Mouse (Mus musculus) hindbrain, embryonic 10.5 days (tissue): ENCODE data around the gene Pitpnm1. TPM values are rescaled to one million over a fixed set of nuclear protein-coding genes. Genes with fewer than 3 reads are reported as not detected.
"Not testable (repeated sequence)": the region's sequence is repeated elsewhere in the genome, so short reads cannot be mapped to it uniquely, and the experiment has no call there.

Experiments used
- DNase-seq: peaks from one replicate; pipeline ENCODE4 v3.0.0-alpha.2; 2017; ENCODE audit warnings: low spot score
- H3K27ac ChIP-seq: fragments of 300-500 bp; sonication (generic); 2 replicates; pipeline ENCODE4 v1.5.1; 2016; ENCODE audit warnings: mild to moderate bottlenecking, moderate library complexity
- H3K27me3 ChIP-seq: fragments of 300-500 bp; sonication (generic); 2 replicates; pipeline ENCODE4 v1.6.1; 2016; ENCODE audit warnings: mild to moderate bottlenecking; ENCODE audit not compliant: poor library complexity, insufficient read depth, severe bottlenecking
- H3K36me3 ChIP-seq: fragments of 300-500 bp; sonication (generic); 2 replicates; pipeline ENCODE4 v1.6.1; 2016; ENCODE audit warnings: mild to moderate bottlenecking, moderate library complexity
- H3K4me1 ChIP-seq: fragments of 300-500 bp; sonication (generic); replicated peaks from 2 replicates; pipeline ENCODE4 v1.6.1; 2016; ENCODE audit warnings: mild to moderate bottlenecking
- H3K4me3 ChIP-seq: fragments of 300-500 bp; sonication (generic); 2 replicates; pipeline ENCODE4 v1.5.1; 2016; ENCODE audit warnings: mild to moderate bottlenecking, moderate library complexity
- H3K9me3 ChIP-seq: fragments of 300-500 bp; sonication (generic); 2 replicates; pipeline ENCODE4 v1.6.1; 2016; ENCODE audit warnings: mild to moderate bottlenecking, moderate library complexity
- whole genome bisulfite sequencing: fragments of 180-500 bp; shearing (Covaris S2); methylation state at CpG from one replicate; pipeline ENCODE4 v1.1.7; 2016; 5-methylcytosine and 5-hydroxymethylcytosine counted together
- polyA plus RNA-seq: library from polyadenylated mRNA; unstranded; fragments of >200 nt; fragmentation: Nextera tagmentation; extraction: Ambion mirVana; gene quantifications from 2 replicates; pipeline ENCODE4 v1.2.1, GENCODE M21; 2016

Gene Pitpnm1
- polyA plus RNA-seq, 1 experiment from 2014 or later: 19.9 TPM

- WGBS: 83% methylated on average over 15 of the region's 15 CpGs
- Histone ChIP-seq H3K4me1 (peaks cover 12% of the 10 kb centered on the region), H3K9me3 (no peaks in the 10 kb centered on the region), H3K4me3 (no peak within 1 kb of the TSS), H3K27me3 (no peaks in the 10 kb centered on the region), H3K36me3 (no peaks in the 10 kb centered on the region), H3K27ac (no peak within 1 kb of the TSS)
- DNase-seq: no peak
Measured at GRCm38 (mm10) chr19:4059069-4059740, 40.6 kb upstream of the Pitpnm1 start, which contains the start of gene Gstp3. Gene Gstp3, minus strand, starts transcription at chr19:4059569.

- H3K36me3 ChIP-seq, H3K27ac ChIP-seq, DNase-seq, H3K4me3 ChIP-seq, H3K27me3 ChIP-seq, H3K9me3 ChIP-seq: not testable (repeated sequence)
- peaks cover 12% of the 10 kb centered on the region for H3K4me1 ChIP-seq
- WGBS: 88% methylated on average over 8 of the region's 8 CpGs
Measured at GRCm38 (mm10) chr19:4060044-4060898, 39.5 kb upstream of the Pitpnm1 start.

- H3K4me1 ChIP-seq: peaks cover 8% of the 10 kb centered on the region; the same call in 1 of the 2 replicates
- no peaks in the 10 kb centered on the region for H3K9me3 ChIP-seq
- WGBS: 93% methylated on average over 6 of the region's 6 CpGs
- no peak for DNase-seq
- no peaks in the 10 kb centered on the region for H3K27me3 ChIP-seq
- no peak overlapping the region for H3K4me3 ChIP-seq
- H3K36me3 ChIP-seq: no peaks in the 10 kb centered on the region
- no peak overlapping the region for H3K27ac ChIP-seq
Measured at GRCm38 (mm10) chr19:4060899-4061465, 38.8 kb upstream of the Pitpnm1 start.

- DNase-seq, H3K4me3 ChIP-seq, H3K27ac ChIP-seq, H3K36me3 ChIP-seq, H3K4me1 ChIP-seq, H3K27me3 ChIP-seq, H3K9me3 ChIP-seq: not testable (repeated sequence)
- 83% methylated on average over 4 of the region's 4 CpGs for WGBS
Measured at GRCm38 (mm10) chr19:4063357-4063756, 36.4 kb upstream of the Pitpnm1 start.

GRCm38 (mm10) chr19:4064501-4064900 is 35.3 kb upstream of the Pitpnm1 start:
- H3K36me3 ChIP-seq, H3K4me3 ChIP-seq, H3K4me1 ChIP-seq, H3K27me3 ChIP-seq, H3K9me3 ChIP-seq, H3K27ac ChIP-seq, DNase-seq: not testable (repeated sequence)
- WGBS: 54% methylated on average over 7 of the region's 11 CpGs

- Histone ChIP-seq H3K4me3 (no peak overlapping the region), H3K27me3 (no peaks in the 10 kb centered on the region), H3K4me1 (peaks cover 5% of the 10 kb centered on the region; the same call in 1 of the 2 replicates), H3K36me3 (no peaks in the 10 kb centered on the region), H3K9me3 (no peaks in the 10 kb centered on the region), H3K27ac (no peak overlapping the region)
- no peak for DNase-seq
- WGBS: 91% methylated on average over 6 of the region's 6 CpGs
Measured at GRCm38 (mm10) chr19:4066280-4066679, 33.5 kb upstream of the Pitpnm1 start.

- H3K27me3 ChIP-seq: no peaks in the 10 kb centered on the region
- H3K9me3 ChIP-seq: no peaks in the 10 kb centered on the region
- DNase-seq: no peak
- H3K36me3 ChIP-seq: no peaks in the 10 kb centered on the region
- H3K27ac ChIP-seq: no peak overlapping the region
- H3K4me1 ChIP-seq: peaks cover 5% of the 10 kb centered on the region; the same call in 1 of the 2 replicates
- H3K4me3 ChIP-seq: no peak overlapping the region
Measured at GRCm38 (mm10) chr19:4066877-4067276, 32.9 kb upstream of the Pitpnm1 start.

- H3K27me3 ChIP-seq, H3K27ac ChIP-seq, H3K4me3 ChIP-seq, H3K36me3 ChIP-seq, H3K9me3 ChIP-seq, H3K4me1 ChIP-seq, DNase-seq: not testable (repeated sequence)
- WGBS: 92% methylated on average over 2 of the region's 2 CpGs
Measured at GRCm38 (mm10) chr19:4068242-4068641, 31.6 kb upstream of the Pitpnm1 start.

- Histone ChIP-seq H3K27me3 (no peaks in the 10 kb centered on the region), H3K36me3 (no peaks in the 10 kb centered on the region), H3K27ac (no peak overlapping the region), H3K4me3 (no peak overlapping the region), H3K9me3 (no peaks in the 10 kb centered on the region), H3K4me1 (peaks cover 5% of the 10 kb centered on the region; the same call in 1 of the 2 replicates)
- DNase-seq: no peak
- 68% methylated on average over 15 of the region's 15 CpGs for WGBS
Measured at GRCm38 (mm10) chr19:4068717-4069410, 30.9 kb upstream of the Pitpnm1 start.

- Histone ChIP-seq H3K9me3 (no peaks in the 10 kb centered on the region), H3K36me3 (no peaks in the 10 kb centered on the region), H3K27me3 (no peaks in the 10 kb centered on the region), H3K27ac (no peak overlapping the region), H3K4me1 (peaks cover 5% of the 10 kb centered on the region; the same call in 1 of the 2 replicates), H3K4me3 (no peak overlapping the region)
- WGBS: 73% methylated on average over 15 of the region's 15 CpGs
- DNase-seq: no peak
Measured at GRCm38 (mm10) chr19:4070311-4070710, 29.5 kb upstream of the Pitpnm1 start.

- DNase-seq: no peak
Measured at GRCm38 (mm10) chr19:4070756-4071155, 29.0 kb upstream of the Pitpnm1 start.

GRCm38 (mm10) chr19:4071406-4071805 is 28.4 kb upstream of the Pitpnm1 start:
- DNase-seq: no peak
- no peaks in the 10 kb centered on the region for H3K9me3 ChIP-seq
- H3K27ac ChIP-seq: no peak overlapping the region
- peaks cover 5% of the 10 kb centered on the region; the same call in 1 of the 2 replicates for H3K4me1 ChIP-seq
- H3K4me3 ChIP-seq: no peak overlapping the region
- H3K36me3 ChIP-seq: no peaks in the 10 kb centered on the region
- 91% methylated on average over 6 of the region's 6 CpGs for WGBS
- no peaks in the 10 kb centered on the region for H3K27me3 ChIP-seq

More at GRCm38 (mm10) chr19:4070756-4071155, 29.0 kb upstream of the Pitpnm1 start:
- no peaks in the 10 kb centered on the region for H3K36me3 ChIP-seq
- H3K9me3 ChIP-seq: no peaks in the 10 kb centered on the region
- no peak overlapping the region for H3K4me3 ChIP-seq
- H3K27me3 ChIP-seq: no peaks in the 10 kb centered on the region
- whole genome bisulfite sequencing: 82% methylated on average over 8 of the region's 8 CpGs
- no peak overlapping the region for H3K27ac ChIP-seq
- H3K4me1 ChIP-seq: peaks cover 5% of the 10 kb centered on the region; the same call in 1 of the 2 replicates
